Mouse (Mus musculus): ENCODE results near the gene Kndc1.

- TF ChIP-seq POLR2A (IDR thresholded peaks at IDR 0.05; ENCODE audit: borderline replicate concordance, insufficient read depth, low read length) (no peak), CTCF (IDR thresholded peaks at IDR 0.05; ENCODE audit: borderline replicate concordance, insufficient read depth, low read depth, low read length) (no peak)
These were observed 10.8 kb downstream of the Kndc1 start for GRCm38 (mm10) chr7:139905261-139905660.
